Mouse (Mus musculus): Measurements from ENCODE around the gene Cdc37. TPM values are rescaled to one million over a fixed set of nuclear protein-coding genes. Genes with fewer than 3 reads are reported as not detected.

Gene Cdc37
- polyA plus RNA-seq, 1 experiment from 2014 or later: 199 TPM

GRCm38 (mm10) chr9:21100447-21101161 is 49.2 kb downstream of the Cdc37 start:
- 38% methylated on average over 15 of the region's 15 CpGs for WGBS
- Histone ChIP-seq H3K36me3 (ENCODE audit: control insufficient read depth, insufficient read depth, low read length) (no peaks in the 10 kb centered on the region), H3K27ac (ENCODE audit: low read length) (no peak overlapping the region), H3K9ac (ENCODE audit: low read depth, low read length) (no peak overlapping the region; the same call in 1 of the 2 replicates), H3K4me2 (ENCODE audit: low read length) (no peak overlapping the region), H3K9me3 (replicated peaks; ENCODE audit: control insufficient read depth, low read length, poor library complexity, severe bottlenecking) (no peaks in the 10 kb centered on the region), H3K4me1 (ENCODE audit: control insufficient read depth, insufficient read depth, low read length) (no peaks in the 10 kb centered on the region), H3K4me3 (ENCODE audit: low read depth, low read length) (no peak overlapping the region), H3K27me3 (ENCODE audit: control insufficient read depth, insufficient read depth, low read depth, low read length) (no peaks in the 10 kb centered on the region)
- ATAC-seq: 0 out of 2 replicates have a peak, but pooled peaks have one; percentile 17

GRCm38 (mm10) chr9:21097793-21098192 is 52.0 kb downstream of the Cdc37 start:
- H3K9ac ChIP-seq (ENCODE audit: low read depth, low read length): no peak overlapping the region
- no peaks in the 10 kb centered on the region for H3K4me1 ChIP-seq (ENCODE audit: control insufficient read depth, insufficient read depth, low read length)
- H3K9me3 ChIP-seq (replicated peaks; ENCODE audit: control insufficient read depth, low read length, poor library complexity, severe bottlenecking): no peaks in the 10 kb centered on the region
- no peak for ATAC-seq
- WGBS: 89% methylated on average over 8 of the region's 8 CpGs
- H3K27me3 ChIP-seq (ENCODE audit: control insufficient read depth, insufficient read depth, low read depth, low read length): no peaks in the 10 kb centered on the region
- H3K27ac ChIP-seq (ENCODE audit: low read length): no peak overlapping the region
- no peak overlapping the region for H3K4me3 ChIP-seq (ENCODE audit: low read depth, low read length)
- no peaks in the 10 kb centered on the region for H3K36me3 ChIP-seq (ENCODE audit: control insufficient read depth, insufficient read depth, low read length)
- no peak overlapping the region for H3K4me2 ChIP-seq (ENCODE audit: low read length)

GRCm38 (mm10) chr9:21095958-21096357 is 53.8 kb downstream of the Cdc37 start:
- ATAC-seq: no peak
- no peaks in the 10 kb centered on the region for H3K9me3 ChIP-seq (replicated peaks; ENCODE audit: control insufficient read depth, low read length, poor library complexity, severe bottlenecking)
- no peaks in the 10 kb centered on the region for H3K27me3 ChIP-seq (ENCODE audit: control insufficient read depth, insufficient read depth, low read depth, low read length)
- no peak overlapping the region for H3K27ac ChIP-seq (ENCODE audit: low read length)
- no peak overlapping the region for H3K4me3 ChIP-seq (ENCODE audit: low read depth, low read length)
- H3K4me1 ChIP-seq (ENCODE audit: control insufficient read depth, insufficient read depth, low read length): peaks cover under 1% of the 10 kb centered on the region; the same call in 1 of the 2 replicates
- no peaks in the 10 kb centered on the region for H3K36me3 ChIP-seq (ENCODE audit: control insufficient read depth, insufficient read depth, low read length)
- no peak overlapping the region for H3K4me2 ChIP-seq (ENCODE audit: low read length)
- 53% methylated on average over 4 of the region's 4 CpGs for WGBS
- no peak overlapping the region for H3K9ac ChIP-seq (ENCODE audit: low read depth, low read length)

GRCm38 (mm10) chr9:21093423-21093822 is 56.4 kb downstream of the Cdc37 start:
- Histone ChIP-seq H3K4me3 (ENCODE audit: low read depth, low read length) (no peak overlapping the region), H3K9ac (ENCODE audit: low read depth, low read length) (no peak overlapping the region), H3K4me2 (ENCODE audit: low read length) (no peak overlapping the region), H3K4me1 (ENCODE audit: control insufficient read depth, insufficient read depth, low read length) (peaks cover 10% of the 10 kb centered on the region), H3K9me3 (replicated peaks; ENCODE audit: control insufficient read depth, low read length, poor library complexity, severe bottlenecking) (no peaks in the 10 kb centered on the region), H3K27me3 (ENCODE audit: control insufficient read depth, insufficient read depth, low read depth, low read length) (no peaks in the 10 kb centered on the region), H3K27ac (ENCODE audit: low read length) (no peak overlapping the region), H3K36me3 (ENCODE audit: control insufficient read depth, insufficient read depth, low read length) (peaks cover 6% of the 10 kb centered on the region)
- no peak for ATAC-seq
- 95% methylated on average over 9 of the region's 9 CpGs for WGBS

GRCm38 (mm10) chr9:21091707-21092320 is 58.0 kb downstream of the Cdc37 start, which contains the start of the genes Gm38431 and Raver1:
Gene Gm38431, minus strand, starts transcription at chr9:21091997.
Gene Raver1, minus strand, starts transcription at chr9:21092008.
- H3K9ac ChIP-seq (ENCODE audit: low read depth, low read length): peak within 1 kb of the TSS; percentile 81
- peak; percentile 99 for ATAC-seq
- H3K9me3 ChIP-seq (replicated peaks; ENCODE audit: control insufficient read depth, low read length, poor library complexity, severe bottlenecking): no peaks in the 10 kb centered on the region
- H3K4me1 ChIP-seq (ENCODE audit: control insufficient read depth, insufficient read depth, low read length): peaks cover 10% of the 10 kb centered on the region
- H3K4me3 ChIP-seq (ENCODE audit: low read depth, low read length): peak within 1 kb of the TSS; percentile 71
- peak within 1 kb of the TSS; percentile 92 for H3K27ac ChIP-seq (ENCODE audit: low read length)
- H3K27me3 ChIP-seq (ENCODE audit: control insufficient read depth, insufficient read depth, low read depth, low read length): no peaks in the 10 kb centered on the region
- peaks cover 6% of the 10 kb centered on the region for H3K36me3 ChIP-seq (ENCODE audit: control insufficient read depth, insufficient read depth, low read length)
- peak within 1 kb of the TSS; percentile 70 for H3K4me2 ChIP-seq (ENCODE audit: low read length)
- under 1% methylated on average over 54 of the region's 54 CpGs for WGBS

GRCm38 (mm10) chr9:21090972-21091706 is 58.6 kb downstream of the Cdc37 start:
- Histone ChIP-seq H3K27me3 (ENCODE audit: control insufficient read depth, insufficient read depth, low read depth, low read length) (no peaks in the 10 kb centered on the region), H3K4me2 (ENCODE audit: low read length) (peak overlapping the region; percentile 70), H3K9me3 (replicated peaks; ENCODE audit: control insufficient read depth, low read length, poor library complexity, severe bottlenecking) (no peaks in the 10 kb centered on the region), H3K9ac (ENCODE audit: low read depth, low read length) (peak overlapping the region; percentile 81), H3K4me3 (ENCODE audit: low read depth, low read length) (peak overlapping the region; percentile 71), H3K27ac (ENCODE audit: low read length) (peak overlapping the region; percentile 92), H3K36me3 (ENCODE audit: control insufficient read depth, insufficient read depth, low read length) (peaks cover 11% of the 10 kb centered on the region), H3K4me1 (ENCODE audit: control insufficient read depth, insufficient read depth, low read length) (peaks cover 10% of the 10 kb centered on the region)
- no peak for ATAC-seq
- WGBS: 3% methylated on average over 24 of the region's 24 CpGs

GRCm38 (mm10) chr9:21090537-21090936 is 59.2 kb downstream of the Cdc37 start:
- peaks cover 10% of the 10 kb centered on the region for H3K4me1 ChIP-seq (ENCODE audit: control insufficient read depth, insufficient read depth, low read length)
- H3K36me3 ChIP-seq (ENCODE audit: control insufficient read depth, insufficient read depth, low read length): peaks cover 17% of the 10 kb centered on the region
- ATAC-seq: no peak
- H3K27ac ChIP-seq (ENCODE audit: low read length): no peak overlapping the region
- no peaks in the 10 kb centered on the region for H3K9me3 ChIP-seq (replicated peaks; ENCODE audit: control insufficient read depth, low read length, poor library complexity, severe bottlenecking)
- peak overlapping the region; percentile 81 for H3K9ac ChIP-seq (ENCODE audit: low read depth, low read length)
- H3K27me3 ChIP-seq (ENCODE audit: control insufficient read depth, insufficient read depth, low read depth, low read length): no peaks in the 10 kb centered on the region
- peak overlapping the region; percentile 71 for H3K4me3 ChIP-seq (ENCODE audit: low read depth, low read length)
- peak overlapping the region; percentile 70 for H3K4me2 ChIP-seq (ENCODE audit: low read length)
- WGBS: 90% methylated on average over 1 of the region's 1 CpGs

GRCm38 (mm10) chr9:21083324-21083723 is 66.5 kb downstream of the Cdc37 start:
- no peak overlapping the region for H3K27ac ChIP-seq (ENCODE audit: low read length)
- no peak overlapping the region for H3K4me2 ChIP-seq (ENCODE audit: low read length)
- no peak for ATAC-seq
- WGBS: 73% methylated on average over 3 of the region's 3 CpGs
- H3K9me3 ChIP-seq (replicated peaks; ENCODE audit: control insufficient read depth, low read length, poor library complexity, severe bottlenecking): no peaks in the 10 kb centered on the region
- no peaks in the 10 kb centered on the region for H3K4me1 ChIP-seq (ENCODE audit: control insufficient read depth, insufficient read depth, low read length)
- H3K4me3 ChIP-seq (ENCODE audit: low read depth, low read length): no peak overlapping the region
- H3K36me3 ChIP-seq (ENCODE audit: control insufficient read depth, insufficient read depth, low read length): peaks cover 51% of the 10 kb centered on the region
- H3K27me3 ChIP-seq (ENCODE audit: control insufficient read depth, insufficient read depth, low read depth, low read length): no peaks in the 10 kb centered on the region
- H3K9ac ChIP-seq (ENCODE audit: low read depth, low read length): no peak overlapping the region
